Mouse (Mus musculus) liver, embryonic 14.5 days (tissue): Measurements from ENCODE around the gene Prrg4. TPM values are rescaled to one million over a fixed set of nuclear protein-coding genes. Genes with fewer than 3 reads are reported as not detected.

Source experiments
- ATAC-seq: fragments of 200-750 bp; cut with Nextera tagmentation; 2 replicates; pipeline ENCODE4 v1.8.0; 2017; ENCODE audit warnings: moderate number of reproducible peaks, mild to moderate bottlenecking, moderate library complexity; ENCODE audit not compliant: insufficient read depth
- DNase-seq, 3 experiments: peaks; one replicate each; pipeline ENCODE4 v3.0.0-alpha.2; 2012 to 2013; ENCODE audit warnings: low read depth in 3 of 3, low spot score in 3 of 3
- H3K27ac ChIP-seq: fragments of 300-500 bp; sonication (generic); 2 replicates; pipeline ENCODE4 v1.5.1; 2014; ENCODE audit warnings: moderate library complexity, mild to moderate bottlenecking, control low read depth, inconsistent platforms
- H3K27me3 ChIP-seq: fragments of 300-500 bp; sonication (generic); 2 replicates; pipeline ENCODE4 v1.6.1; 2014; ENCODE audit warnings: mild to moderate bottlenecking, low read length, moderate library complexity; ENCODE audit not compliant: control insufficient read depth, insufficient read depth
- H3K36me3 ChIP-seq: fragments of 300-500 bp; sonication (generic); replicated peaks from 2 replicates; pipeline ENCODE4 v1.6.1; 2014; ENCODE audit warnings: low read depth; ENCODE audit not compliant: control insufficient read depth, insufficient read depth
- H3K4me1 ChIP-seq, 2 experiments: fragments of 200-500 bp in 1 of 2; fragments of 300-500 bp in 1 of 2; sonication (generic) in 1 of 2; replicated peaks; 2 replicates each; pipeline ENCODE4 v1.6.1; 2012 to 2014; ENCODE audit warnings: antibody characterized with exemption in 1 of 2, inconsistent platforms in 1 of 2, low read length in 1 of 2; ENCODE audit not compliant: control insufficient read depth in 2 of 2, insufficient read depth in 2 of 2
- H3K4me2 ChIP-seq: fragments of 300-500 bp; sonication (generic); 2 replicates; pipeline ENCODE4 v1.6.1; 2014; ENCODE audit warnings: low read depth, mild to moderate bottlenecking, control low read depth, moderate library complexity
- H3K4me3 ChIP-seq, 2 experiments: fragments of 200-500 bp in 1 of 2; fragments of 300-500 bp in 1 of 2; sonication (generic) in 1 of 2; 2 replicates each; pipeline ENCODE4 v1.5.1; 2012 to 2014; ENCODE audit warnings: low read depth in 2 of 2, low read length in 2 of 2, mild to moderate bottlenecking in 2 of 2, control low read depth in 1 of 2, inconsistent platforms in 1 of 2, moderate library complexity in 1 of 2; ENCODE audit not compliant: insufficient read depth in 1 of 2
- H3K9ac ChIP-seq: fragments of 300-500 bp; sonication (generic); replicated peaks from 2 replicates; pipeline ENCODE4 v1.6.1; 2014; ENCODE audit warnings: mild to moderate bottlenecking, control low read depth, moderate library complexity
- H3K9me3 ChIP-seq: fragments of 300-500 bp; sonication (generic); 2 replicates; pipeline ENCODE4 v1.6.1; 2016; ENCODE audit warnings: low read length, mixed read lengths; ENCODE audit not compliant: control insufficient read depth
- CTCF ChIP-seq: IDR thresholded peaks from 2 replicates; pipeline ENCODE4 v1.5.1; 2016; ENCODE audit warnings: antibody characterized with exemption, low read depth, control low read depth
- EP300 ChIP-seq: IDR thresholded peaks from 2 replicates; pipeline ENCODE4 v1.6.1; 2016; ENCODE audit warnings: antibody characterized with exemption, low read depth
- WGBS: fragments of 180-500 bp; shearing (Covaris S2); extraction: QIAGEN DNeasy Blood & Tissue Kit; methylation state at CpG from one replicate; pipeline ENCODE4 v1.1.7; 2014; ENCODE audit not compliant: insufficient replicate concordance; 5-methylcytosine and 5-hydroxymethylcytosine counted together
- polyA plus RNA-seq, 2 experiments: library from polyadenylated mRNA; depleted of rRNA in 1 of 2; stranded (reverse) in 1 of 2; unstranded in 1 of 2; fragments of >200 nt; fragmentation: Nextera tagmentation in 1 of 2; extraction: Ambion mirVana in 1 of 2; gene quantifications; 2 replicates each; pipeline versions ENCODE4 v1.2.1 to v1.2.3; 2012 to 2014

The Prrg4 gene
- polyA plus RNA-seq, 2 experiments = 0.09 TPM; not detected in 1

DNA sequence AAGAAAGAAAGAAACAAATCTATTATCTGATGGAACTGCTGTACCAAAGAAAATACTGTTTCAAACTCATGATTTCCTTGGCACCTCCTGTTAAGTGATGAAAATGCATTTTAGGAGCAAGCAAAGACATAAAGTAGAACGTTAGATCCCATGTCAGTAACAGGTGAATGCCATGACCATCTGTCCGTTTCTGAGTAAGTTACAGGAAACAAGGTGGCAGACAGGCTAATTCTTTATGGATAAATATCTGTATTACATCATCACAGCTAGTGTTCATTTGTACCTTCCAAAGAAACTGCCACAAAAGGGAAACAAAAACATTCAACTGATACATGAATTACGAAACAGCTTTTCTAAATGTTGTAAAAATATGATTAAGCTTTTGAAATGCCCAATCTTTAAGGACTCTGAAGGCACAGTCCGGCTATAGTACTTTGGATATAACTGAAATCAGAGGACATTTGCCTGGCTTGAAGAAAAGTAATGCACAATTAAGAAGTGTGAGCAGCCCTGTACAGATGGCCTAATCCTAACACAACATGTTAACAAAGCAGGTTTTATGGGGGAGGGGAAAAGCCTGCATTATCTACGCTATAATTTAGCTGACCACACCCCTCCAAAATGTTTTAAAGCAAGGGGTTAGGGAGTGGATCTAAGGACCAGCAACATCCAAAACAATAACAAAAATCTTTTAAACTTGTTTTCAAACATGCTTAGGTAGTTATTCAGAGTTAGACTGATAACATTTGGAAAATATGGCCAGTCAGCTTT, 35.3 kb downstream of the Prrg4 start:
- ATAC-seq = no peak
- WGBS = 48% methylated on average over 5 of the region's 5 CpGs

DNA sequence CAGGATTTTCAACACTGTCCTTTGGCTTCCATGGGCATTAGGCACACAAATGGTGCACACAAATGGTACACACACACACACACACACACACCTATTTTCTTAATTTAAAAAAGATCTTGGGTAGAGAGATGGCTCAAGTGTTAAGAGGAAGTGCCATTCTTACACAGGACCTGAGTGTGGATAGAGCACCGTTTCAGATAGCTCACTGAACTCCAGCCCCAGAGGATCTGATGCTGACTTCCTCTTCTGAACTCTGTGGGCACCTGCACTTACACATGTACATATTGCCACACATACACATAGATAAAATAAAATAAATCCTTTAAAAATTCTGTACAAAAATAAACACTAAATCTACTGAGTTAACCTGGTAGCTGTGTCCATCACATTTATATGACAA, 44.2 kb downstream of the Prrg4 start:
- H3K27me3 ChIP-seq = no peaks in the 10 kb centered on the region
- H3K36me3 ChIP-seq = no peaks in the 10 kb centered on the region
- H3K4me1 ChIP-seq = no peaks in the 10 kb centered on the region; a peak in 1 of 4 replicates
- no peak overlapping the region for H3K9ac ChIP-seq
- H3K4me3 ChIP-seq = no peak overlapping the region
- H3K9me3 ChIP-seq = no peaks in the 10 kb centered on the region
- H3K27ac ChIP-seq = no peak overlapping the region
- no peak for ATAC-seq
- no peak for TF ChIP-seq EP300
- no peak for TF ChIP-seq CTCF
- 14% methylated on average over 1 of the region's 1 CpGs for WGBS
- H3K4me2 ChIP-seq = no peak overlapping the region
- DNase-seq = no peak

More for the DNA sequence above, 35.3 kb downstream of the Prrg4 start:
- H3K9ac ChIP-seq = no peak overlapping the region
- H3K27ac ChIP-seq = no peak overlapping the region
- no peak overlapping the region for H3K4me3 ChIP-seq
- TF ChIP-seq CTCF = no peak
- TF ChIP-seq EP300 = no peak
- H3K4me1 ChIP-seq = peaks cover 9 to 14% of the 10 kb centered on the region in 2 experiments; a peak in 3 of 4 replicates
- no peaks in the 10 kb centered on the region for H3K27me3 ChIP-seq
- H3K36me3 ChIP-seq = no peaks in the 10 kb centered on the region
- peak overlapping the region; percentile 4 for H3K4me2 ChIP-seq
- no peak for DNase-seq
- no peaks in the 10 kb centered on the region for H3K9me3 ChIP-seq

Other genes with a start within 250 kb of the Prrg4 start
- gene Tcp11l1, start 137.7 kb downstream of the Prrg4 start, polyA plus RNA-seq (2012; rRNA removed) = 1.0 and 2.5 TPM in 2 replicates
- gene Tcp11l1, start 137.7 kb downstream of the Prrg4 start, polyA plus RNA-seq (2014; fragmentation: Nextera tagmentation; extraction: Ambion mirVana) = 5.0 and 5.2 TPM in 2 replicates
- not detected in 2 replicates for gene Pin1rt1, start 133.5 kb downstream of the Prrg4 start, polyA plus RNA-seq (2012; rRNA removed)
- gene Pin1rt1, start 133.5 kb downstream of the Prrg4 start, polyA plus RNA-seq (2014; fragmentation: Nextera tagmentation; extraction: Ambion mirVana) = not detected in 2 replicates
- gene Depdc7, start 107.0 kb downstream of the Prrg4 start, polyA plus RNA-seq (2012; rRNA removed) = 3.9 and 5.7 TPM in 2 replicates
- gene Depdc7, start 107.0 kb downstream of the Prrg4 start, polyA plus RNA-seq (2014; fragmentation: Nextera tagmentation; extraction: Ambion mirVana) = 9.5 and 9.8 TPM in 2 replicates
- 2.0 and 2.7 TPM in 2 replicates for gene Qser1, start 33.1 kb downstream of the Prrg4 start, polyA plus RNA-seq (2012; rRNA removed)
- gene Qser1, start 33.1 kb downstream of the Prrg4 start, polyA plus RNA-seq (2014; fragmentation: Nextera tagmentation; extraction: Ambion mirVana) = 2.4 and 3.0 TPM in 2 replicates
- 2.1 TPM in 1 of 2 replicates, not detected in the other for gene Ccdc73, start 17.9 kb upstream of the Prrg4 start, polyA plus RNA-seq (2012; rRNA removed)
- gene Ccdc73, start 17.9 kb upstream of the Prrg4 start, polyA plus RNA-seq (2014; fragmentation: Nextera tagmentation; extraction: Ambion mirVana) = 2.5 and 3.5 TPM in 2 replicates
- 44.1 and 80.8 TPM in 2 replicates for gene Eif3m, start 167.2 kb upstream of the Prrg4 start, polyA plus RNA-seq (2012; rRNA removed)
- 177 and 189 TPM in 2 replicates for gene Eif3m, start 167.2 kb upstream of the Prrg4 start, polyA plus RNA-seq (2014; fragmentation: Nextera tagmentation; extraction: Ambion mirVana)
- gene Gm11060, start 242.1 kb upstream of the Prrg4 start, polyA plus RNA-seq (2012; rRNA removed) = not detected in 2 replicates
- gene Gm11060, start 242.1 kb upstream of the Prrg4 start, polyA plus RNA-seq (2014; fragmentation: Nextera tagmentation; extraction: Ambion mirVana) = not detected in 2 replicates